ENCODE assay signal across 24 mouse cellular contexts in genomic region chr16:74061479-74061878, GRCm38 (mm10).
DNase-seq lines count a peak whose midpoint lies in the region; ATAC-seq and TF ChIP-seq lines count a peak whose summit lies in the region.
"Had no signal": no experiment of that assay in that cellular context is flagged by ENCODE, and none has a peak within 500 bp of the region (broad histone marks: within the 10 kb centered on the region; RNA-seq: fewer than 3 reads in every experiment).

No protein-coding gene starts in this region.

- 0 out of 2 replicates have a peak overlapping the region, but pooled peaks have one; percentile 5 for H3K27ac ChIP-seq in embryonic facial prominence, embryonic 13.5 days
- no peak overlapping the region for H3K27ac ChIP-seq in embryonic facial prominence, embryonic 10.5 days (replicated peaks)
- peak overlapping the region; percentile 68 for H3K27ac ChIP-seq in kidney, postnatal 0 days
- no peak overlapping the region for H3K27ac ChIP-seq in lung, embryonic 16.5 days (ENCODE audit: low read length)
- no peak overlapping the region for H3K27ac ChIP-seq in embryonic facial prominence, embryonic 14.5 days (replicated peaks; ENCODE audit: low read depth, low read length)
- H3K27ac ChIP-seq: embryonic facial prominence, embryonic 12.5 days; forebrain, embryonic 10.5 days; forebrain, embryonic 13.5 days; heart, adult 2 months; heart, embryonic 10.5 days; heart, embryonic 13.5 days; hindbrain, embryonic 14.5 days had no signal

- H3K27me3 ChIP-seq in embryonic facial prominence, embryonic 13.5 days: no peaks in the 10 kb centered on the region
- no peaks in the 10 kb centered on the region for H3K27me3 ChIP-seq in embryonic facial prominence, embryonic 10.5 days (replicated peaks; ENCODE audit: low read depth, poor library complexity, severe bottlenecking)
- no peaks in the 10 kb centered on the region for H3K27me3 ChIP-seq in kidney, postnatal 0 days (ENCODE audit: insufficient read depth, low read length)
- no peaks in the 10 kb centered on the region for H3K27me3 ChIP-seq in lung, embryonic 16.5 days (ENCODE audit: control insufficient read depth, insufficient read depth, low read depth, low read length)
- no peaks in the 10 kb centered on the region for H3K27me3 ChIP-seq in embryonic facial prominence, embryonic 14.5 days (replicated peaks; ENCODE audit: control insufficient read depth, insufficient read depth, low read length)
- H3K27me3 ChIP-seq: embryonic facial prominence, embryonic 12.5 days; forebrain, embryonic 13.5 days; heart, embryonic 13.5 days had no signal

- no peak overlapping the region for H3K9ac ChIP-seq in embryonic facial prominence, embryonic 13.5 days
- no peak overlapping the region for H3K9ac ChIP-seq in kidney, postnatal 0 days (ENCODE audit: low read depth, low read length)
- H3K9ac ChIP-seq in lung, embryonic 16.5 days (ENCODE audit: low read length): no peak overlapping the region
- H3K9ac ChIP-seq in embryonic facial prominence, embryonic 14.5 days (ENCODE audit: low read depth, low read length): no peak overlapping the region
- H3K9ac ChIP-seq: embryonic facial prominence, embryonic 12.5 days; forebrain, embryonic 13.5 days; heart, embryonic 13.5 days; hindbrain, embryonic 14.5 days had no signal

- no peaks in the 10 kb centered on the region for H3K9me3 ChIP-seq in embryonic facial prominence, embryonic 13.5 days
- no peaks in the 10 kb centered on the region for H3K9me3 ChIP-seq in embryonic facial prominence, embryonic 10.5 days
- H3K9me3 ChIP-seq in kidney, postnatal 0 days (replicated peaks; ENCODE audit: low read length): no peaks in the 10 kb centered on the region
- H3K9me3 ChIP-seq in lung, embryonic 16.5 days (ENCODE audit: control insufficient read depth, low read length): no peaks in the 10 kb centered on the region
- H3K9me3 ChIP-seq in embryonic facial prominence, embryonic 14.5 days (ENCODE audit: control insufficient read depth, low read length): no peaks in the 10 kb centered on the region
- H3K9me3 ChIP-seq: embryonic facial prominence, embryonic 12.5 days; forebrain, embryonic 10.5 days; forebrain, embryonic 13.5 days; heart, embryonic 10.5 days; heart, embryonic 13.5 days had no signal

- H3K4me2 ChIP-seq in embryonic facial prominence, embryonic 13.5 days: no peak overlapping the region
- H3K4me2 ChIP-seq in kidney, postnatal 0 days (ENCODE audit: low read length): no peak overlapping the region
- H3K4me2 ChIP-seq in lung, embryonic 16.5 days (ENCODE audit: low read depth, low read length): no peak overlapping the region
- H3K4me2 ChIP-seq in embryonic facial prominence, embryonic 14.5 days (ENCODE audit: low read depth, low read length): no peak overlapping the region
- H3K4me2 ChIP-seq: embryonic facial prominence, embryonic 12.5 days; forebrain, embryonic 13.5 days; heart, embryonic 13.5 days; hindbrain, embryonic 14.5 days had no signal

- no peak for TF ChIP-seq CTCF in kidney, postnatal 0 days (IDR thresholded peaks at IDR 0.05; ENCODE audit: low read depth)

- ATAC-seq in embryonic facial prominence, embryonic 13.5 days (ENCODE audit: insufficient number of reproducible peaks, insufficient read depth, low FRiP score, low TSS enrichment, low read depth): no peak
- no peak for ATAC-seq in kidney, postnatal 0 days (replicated peaks; ENCODE audit: low FRiP score, low read depth)
- peak; percentile 80 for ATAC-seq in lung, embryonic 16.5 days (ENCODE audit: low read depth)
- ATAC-seq in embryonic facial prominence, embryonic 14.5 days (ENCODE audit: low read depth): no peak
- ATAC-seq: forebrain, embryonic 13.5 days; forebrain, embryonic 16.5 days had no signal

- no peaks in the 10 kb centered on the region for H3K36me3 ChIP-seq in embryonic facial prominence, embryonic 13.5 days
- no peaks in the 10 kb centered on the region for H3K36me3 ChIP-seq in embryonic facial prominence, embryonic 10.5 days (replicated peaks)
- H3K36me3 ChIP-seq in kidney, postnatal 0 days (ENCODE audit: insufficient read depth, low read length): no peaks in the 10 kb centered on the region
- no peaks in the 10 kb centered on the region for H3K36me3 ChIP-seq in lung, embryonic 16.5 days (ENCODE audit: control insufficient read depth, insufficient read depth, low read length)
- H3K36me3 ChIP-seq in embryonic facial prominence, embryonic 14.5 days (ENCODE audit: control insufficient read depth, insufficient read depth, low read length): no peaks in the 10 kb centered on the region
- H3K36me3 ChIP-seq: embryonic facial prominence, embryonic 12.5 days; forebrain, embryonic 10.5 days; heart, embryonic 10.5 days; heart, embryonic 13.5 days had no signal

- H3K4me1 ChIP-seq in embryonic facial prominence, embryonic 13.5 days: no peaks in the 10 kb centered on the region
- no peaks in the 10 kb centered on the region for H3K4me1 ChIP-seq in embryonic facial prominence, embryonic 10.5 days
- H3K4me1 ChIP-seq in kidney, postnatal 0 days (replicated peaks; ENCODE audit: insufficient read depth, low read length): no peaks in the 10 kb centered on the region
- H3K4me1 ChIP-seq in lung, embryonic 16.5 days (replicated peaks; ENCODE audit: control insufficient read depth, insufficient read depth, low read length): no peaks in the 10 kb centered on the region
- H3K4me1 ChIP-seq in embryonic facial prominence, embryonic 14.5 days (ENCODE audit: control insufficient read depth, insufficient read depth, low read length): no peaks in the 10 kb centered on the region
- H3K4me1 ChIP-seq: embryonic facial prominence, embryonic 12.5 days; forebrain, embryonic 10.5 days; heart, embryonic 10.5 days had no signal

- H3K4me3 ChIP-seq in embryonic facial prominence, embryonic 13.5 days: no peak overlapping the region
- H3K4me3 ChIP-seq in embryonic facial prominence, embryonic 10.5 days: no peak overlapping the region
- H3K4me3 ChIP-seq in kidney, postnatal 0 days (replicated peaks; ENCODE audit: low read depth, low read length): no peak overlapping the region
- H3K4me3 ChIP-seq in lung, embryonic 16.5 days (ENCODE audit: low read length): no peak overlapping the region
- no peak overlapping the region for H3K4me3 ChIP-seq in embryonic facial prominence, embryonic 14.5 days (ENCODE audit: low read depth, low read length)
- H3K4me3 ChIP-seq: embryonic facial prominence, embryonic 12.5 days; forebrain, embryonic 10.5 days; forebrain, embryonic 13.5 days; heart, adult 2 months; heart, embryonic 10.5 days; heart, embryonic 13.5 days had no signal

- DNase-seq in embryonic facial prominence, embryonic 10.5 days (ENCODE audit: low spot score): no peak
- DNase-seq in kidney, postnatal 0 days (ENCODE audit: low spot score): peak; percentile 78
- no peak for DNase-seq in kidney, postnatal 25 days
- DNase-seq in lung, adult 18-20 months: no peak
- peak; percentile 26 for DNase-seq in embryonic facial prominence, embryonic 14.5 days (ENCODE audit: low spot score)
- DNase-seq: adrenal gland, postnatal 10 days; adrenal gland, postnatal 36 days; cerebellum, adult 18-20 months; cerebellum, adult 9-10 months; cerebellum, postnatal 14 days; gastrocnemius, postnatal 10 days; gastrocnemius, postnatal 36 days; heart, adult 2 months; heart, postnatal 14 days; heart, postnatal 4 days had no signal

Comparison
In these comparisons a context has a peak if more than half of its experiments do, and no peak if none do; other contexts are left out.
1. H3K27ac ChIP-seq: peak in embryonic facial prominence, embryonic 13.5 days (single experiment) and kidney, postnatal 0 days (single experiment); none in embryonic facial prominence, embryonic 10.5 days (single experiment), lung, embryonic 16.5 days (single experiment) and embryonic facial prominence, embryonic 14.5 days (single experiment).
2. DNase-seq: peak in kidney, postnatal 0 days (single experiment) and embryonic facial prominence, embryonic 14.5 days (single experiment); none in embryonic facial prominence, embryonic 10.5 days (single experiment), kidney, postnatal 25 days (0 of 2) and lung, adult 18-20 months (0 of 2).